Mouse (Mus musculus): ENCODE data around the gene Rhbg. TPM values are rescaled to one million over a fixed set of nuclear protein-coding genes. Genes with fewer than 3 reads are reported as not detected.

Rhbg gene
- polyA plus RNA-seq, 1 experiment = 94.4 TPM

GRCm38 (mm10) chr3:88198505-88199020 is 55.9 kb downstream of the Rhbg start:
- H3K4me1 ChIP-seq (ENCODE audit: control insufficient read depth, insufficient read depth, low read length) = no peaks in the 10 kb centered on the region
- no peak overlapping the region for H3K27ac ChIP-seq (ENCODE audit: insufficient read depth, low read depth, low read length)
- DNase-seq = no peak
- H3K36me3 ChIP-seq (ENCODE audit: control insufficient read depth, insufficient read depth, low read length) = no peaks in the 10 kb centered on the region
- TF ChIP-seq CTCF (conservative IDR thresholded peaks at IDR 0.05; ENCODE audit: insufficient read depth, insufficient read length, low read depth, low read length) = no peak
- no peak for TF ChIP-seq POLR2A (IDR thresholded peaks at IDR 0.05; ENCODE audit: low read depth, low read length)
- H3K27me3 ChIP-seq (replicated peaks; ENCODE audit: control insufficient read depth, insufficient read depth, low read length) = peaks cover 14% of the 10 kb centered on the region
- WGBS = 20% methylated on average over 9 of the region's 9 CpGs
- no peak overlapping the region for H3K4me3 ChIP-seq (ENCODE audit: insufficient read depth, low read depth, low read length)

DNA sequence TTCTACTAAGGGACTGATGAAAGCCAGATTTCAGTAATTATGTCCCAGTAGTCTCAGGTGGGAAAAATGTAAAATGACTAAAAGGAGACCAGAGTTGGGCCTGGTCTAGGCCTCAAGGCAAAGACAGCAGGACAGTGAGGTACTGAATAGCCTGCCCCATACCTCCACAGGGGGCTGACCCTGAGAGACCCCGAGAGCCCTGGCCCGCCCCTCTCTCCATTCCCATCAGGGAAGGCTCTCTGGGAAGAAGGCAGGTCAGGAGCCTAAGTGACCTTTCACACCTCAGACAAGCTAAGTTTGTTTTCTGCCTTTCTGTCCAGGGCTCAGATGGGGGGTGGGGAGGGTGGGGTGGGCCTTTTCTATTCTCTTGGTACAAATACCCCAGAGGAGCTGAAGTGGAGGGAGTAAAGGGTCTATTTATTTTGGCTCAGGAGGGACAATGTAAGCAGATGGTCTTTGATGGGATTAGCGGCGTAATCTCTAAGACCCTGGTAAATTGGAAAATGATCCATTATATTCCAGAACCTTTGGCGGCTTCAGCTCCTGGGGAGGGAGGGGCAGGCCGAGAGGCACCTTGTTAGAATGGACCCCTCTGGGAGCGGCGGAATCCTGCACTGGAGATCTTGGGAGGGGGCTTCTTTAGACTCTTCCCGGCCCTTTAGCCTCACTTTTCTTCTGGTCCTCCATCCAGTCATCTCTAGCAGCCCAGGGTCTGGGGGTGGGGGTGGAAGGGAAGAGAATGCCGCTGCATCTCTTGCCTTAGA is 56.6 kb downstream of the Rhbg start:
- Histone ChIP-seq H3K27ac (ENCODE audit: insufficient read depth, low read depth, low read length) (no peak overlapping the region), H3K36me3 (ENCODE audit: control insufficient read depth, insufficient read depth, low read length) (no peaks in the 10 kb centered on the region), H3K4me3 (ENCODE audit: insufficient read depth, low read depth, low read length) (no peak overlapping the region), H3K4me1 (ENCODE audit: control insufficient read depth, insufficient read depth, low read length) (no peaks in the 10 kb centered on the region), H3K27me3 (replicated peaks; ENCODE audit: control insufficient read depth, insufficient read depth, low read length) (peaks cover 12% of the 10 kb centered on the region)
- TF ChIP-seq CTCF (conservative IDR thresholded peaks at IDR 0.05; ENCODE audit: insufficient read depth, insufficient read length, low read depth, low read length) (no peak), POLR2A (IDR thresholded peaks at IDR 0.05; ENCODE audit: low read depth, low read length) (no peak)
- WGBS = 41% methylated on average over 10 of the region's 10 CpGs
- DNase-seq = no peak

Other genes with a start within 250 kb of the Rhbg start
- not detected in 2 replicates for gene Hapln2, start 227.1 kb downstream of the Rhbg start, polyA plus RNA-seq (2012; rRNA removed)
- 5.1 and 7.4 TPM in 2 replicates for gene Gpatch4, start 211.6 kb downstream of the Rhbg start, polyA plus RNA-seq (2012; rRNA removed)
- 141 and 165 TPM in 2 replicates for gene Naxe, start 196.2 kb downstream of the Rhbg start, polyA plus RNA-seq (2012; rRNA removed)
- 0.15 TPM in 1 of 2 replicates, not detected in the other for gene Ttc24, start 176.4 kb downstream of the Rhbg start, polyA plus RNA-seq (2012; rRNA removed)
- 0.81 and 0.83 TPM in 2 replicates for gene Iqgap3, start 172.7 kb downstream of the Rhbg start, polyA plus RNA-seq (2012; rRNA removed)
- gene Mef2d, start 112.3 kb downstream of the Rhbg start, polyA plus RNA-seq (2012; rRNA removed) = 41.8 and 42.7 TPM in 2 replicates
- 0.22 and 0.23 TPM in 2 replicates for gene Gm38392, start 32.5 kb upstream of the Rhbg start, polyA plus RNA-seq (2012; rRNA removed)
- 5.7 and 8.0 TPM in 2 replicates for gene Tsacc, start 42.3 kb upstream of the Rhbg start, polyA plus RNA-seq (2012; rRNA removed)
- 132 and 157 TPM in 2 replicates for gene Cct3, start 42.4 kb upstream of the Rhbg start, polyA plus RNA-seq (2012; rRNA removed)
- 426 and 429 TPM in 2 replicates for gene Glmp, start 70.3 kb upstream of the Rhbg start, polyA plus RNA-seq (2012; rRNA removed)
- gene Tmem79, start 81.4 kb upstream of the Rhbg start, polyA plus RNA-seq (2012; rRNA removed) = 14.1 and 15.2 TPM in 2 replicates
- gene Smg5, start 81.6 kb upstream of the Rhbg start, polyA plus RNA-seq (2012; rRNA removed) = 47.8 and 54.6 TPM in 2 replicates
- gene Paqr6, start 109.9 kb upstream of the Rhbg start, polyA plus RNA-seq (2012; rRNA removed) = 3.6 and 5.9 TPM in 2 replicates
- gene Bglap3, start 118.0 kb upstream of the Rhbg start, polyA plus RNA-seq (2012; rRNA removed) = 3.2 and 3.5 TPM in 2 replicates
- gene Bglap2, start 124.0 kb upstream of the Rhbg start, polyA plus RNA-seq (2012; rRNA removed) = not detected in 2 replicates
- gene Bglap, start 129.8 kb upstream of the Rhbg start, polyA plus RNA-seq (2012; rRNA removed) = 0.61 TPM in 1 of 2 replicates, not detected in the other
- gene Pmf1, start 155.6 kb upstream of the Rhbg start, polyA plus RNA-seq (2012; rRNA removed) = 33.9 and 34.4 TPM in 2 replicates
- 38.3 and 42.7 TPM in 2 replicates for gene Slc25a44, start 170.4 kb upstream of the Rhbg start, polyA plus RNA-seq (2012; rRNA removed)
- gene Sema4a, start 206.5 kb upstream of the Rhbg start, polyA plus RNA-seq (2012; rRNA removed) = 176 and 197 TPM in 2 replicates